8 mouse cellular contexts compared by ENCODE assay signal in the genomic region with DNA sequence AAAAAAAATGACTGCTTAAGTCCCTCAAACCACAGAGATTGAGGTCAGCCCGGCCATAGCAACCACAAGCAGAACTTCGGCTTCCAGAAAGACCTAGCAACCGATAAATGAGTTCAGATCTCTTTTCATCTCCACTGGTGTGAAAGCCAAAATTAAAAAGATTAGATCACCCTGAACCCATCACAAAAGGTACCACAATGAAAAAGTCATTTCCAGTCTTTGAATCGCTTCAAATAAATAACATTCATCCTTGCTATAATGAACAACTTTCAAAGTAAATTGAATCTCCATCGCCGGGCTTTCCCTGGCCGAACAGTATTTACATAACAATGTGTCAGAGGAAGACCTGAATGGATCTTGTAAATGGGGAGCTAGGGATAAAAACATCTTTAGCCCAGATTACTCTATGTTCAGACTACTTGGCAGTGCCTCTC.
DNase-seq lines count a peak whose midpoint lies in the region; ATAC-seq lines count a peak whose summit lies in the region.

No protein-coding gene starts in this region.

- no peak for ATAC-seq in heart, embryonic 15.5 days (replicated peaks; ENCODE audit: insufficient number of reproducible peaks, insufficient read depth, low FRiP score, low read depth)
- peak; percentile 22; the same call in 1 of the 2 replicates for ATAC-seq in hindbrain, embryonic 14.5 days (ENCODE audit: low FRiP score)
- ATAC-seq in granulocyte monocyte progenitor cell, adult 5-6 weeks (replicated peaks; ENCODE audit: poor library complexity, severe bottlenecking), result no peak

- intact Hi-C loops in heart, postnatal 14 days (cut with DNase I), result no loop called here

- peak overlapping the region; percentile 81 for H3K4me2 ChIP-seq in heart, embryonic 15.5 days
- H3K4me2 ChIP-seq in hindbrain, embryonic 14.5 days (replicated peaks), result peak overlapping the region; percentile 56

- WGBS in heart, embryonic 15.5 days, result 20% methylated on average over 7 of the region's 7 CpGs
- WGBS in hindbrain, embryonic 14.5 days, result 2% methylated on average over 7 of the region's 7 CpGs

- H3K27me3 ChIP-seq in heart, embryonic 15.5 days, result peaks cover 15% of the 10 kb centered on the region
- no peaks in the 10 kb centered on the region for H3K27me3 ChIP-seq in hindbrain, embryonic 14.5 days (ENCODE audit: control insufficient read depth, insufficient read depth, low read length)

- H3K27ac ChIP-seq in heart, embryonic 15.5 days, result no peak overlapping the region
- H3K27ac ChIP-seq in hindbrain, embryonic 14.5 days, result peak overlapping the region; percentile 98

- no peak for DNase-seq in heart, postnatal 14 days
- peak; percentile 81 for DNase-seq in embryo, embryonic 10.5 days (ENCODE audit: low spot score)
- peak; percentile 65 for DNase-seq in hindbrain, embryonic 14.5 days (ENCODE audit: low spot score)
- peak; percentile 31 for DNase-seq in neural tube, embryonic 10.5 days (ENCODE audit: extremely low spot score, low spot score)
- no peak for DNase-seq in ovary, adult 18-20 months (ENCODE audit: low spot score)
- no peak for DNase-seq in kidney, postnatal 10 days

- H3K9ac ChIP-seq in heart, embryonic 15.5 days, result no peak overlapping the region
- H3K9ac ChIP-seq in hindbrain, embryonic 14.5 days, result peak overlapping the region; percentile 97

- H3K36me3 ChIP-seq in heart, embryonic 15.5 days, result no peaks in the 10 kb centered on the region
- peaks cover 18% of the 10 kb centered on the region for H3K36me3 ChIP-seq in hindbrain, embryonic 14.5 days (replicated peaks; ENCODE audit: control insufficient read depth, insufficient read depth)

- H3K4me1 ChIP-seq in heart, embryonic 15.5 days (replicated peaks), result peaks cover 9% of the 10 kb centered on the region
- H3K4me1 ChIP-seq in hindbrain, embryonic 14.5 days (replicated peaks; ENCODE audit: control insufficient read depth, insufficient read depth, low read length), result peaks cover 30% of the 10 kb centered on the region

- peak overlapping the region; percentile 47; the same call in 1 of the 2 replicates for H3K4me3 ChIP-seq in heart, embryonic 15.5 days
- H3K4me3 ChIP-seq in hindbrain, embryonic 14.5 days (replicated peaks; ENCODE audit: low read length), result peak overlapping the region; percentile 74

- no peaks in the 10 kb centered on the region for H3K9me3 ChIP-seq in heart, embryonic 15.5 days (replicated peaks)
- H3K9me3 ChIP-seq in hindbrain, embryonic 14.5 days (ENCODE audit: control insufficient read depth, low read length), result no peaks in the 10 kb centered on the region

Comparison
In these comparisons a context has a peak if more than half of its experiments do, and no peak if none do; other contexts are left out.
1. DNase-seq: peak in embryo, embryonic 10.5 days (single experiment), hindbrain, embryonic 14.5 days (single experiment) and neural tube, embryonic 10.5 days (single experiment); none in heart, postnatal 14 days (0 of 2), ovary, adult 18-20 months (single experiment) and kidney, postnatal 10 days (single experiment).